Comparison of ENCODE assay signal across 8 mouse cellular contexts in the genomic region with DNA sequence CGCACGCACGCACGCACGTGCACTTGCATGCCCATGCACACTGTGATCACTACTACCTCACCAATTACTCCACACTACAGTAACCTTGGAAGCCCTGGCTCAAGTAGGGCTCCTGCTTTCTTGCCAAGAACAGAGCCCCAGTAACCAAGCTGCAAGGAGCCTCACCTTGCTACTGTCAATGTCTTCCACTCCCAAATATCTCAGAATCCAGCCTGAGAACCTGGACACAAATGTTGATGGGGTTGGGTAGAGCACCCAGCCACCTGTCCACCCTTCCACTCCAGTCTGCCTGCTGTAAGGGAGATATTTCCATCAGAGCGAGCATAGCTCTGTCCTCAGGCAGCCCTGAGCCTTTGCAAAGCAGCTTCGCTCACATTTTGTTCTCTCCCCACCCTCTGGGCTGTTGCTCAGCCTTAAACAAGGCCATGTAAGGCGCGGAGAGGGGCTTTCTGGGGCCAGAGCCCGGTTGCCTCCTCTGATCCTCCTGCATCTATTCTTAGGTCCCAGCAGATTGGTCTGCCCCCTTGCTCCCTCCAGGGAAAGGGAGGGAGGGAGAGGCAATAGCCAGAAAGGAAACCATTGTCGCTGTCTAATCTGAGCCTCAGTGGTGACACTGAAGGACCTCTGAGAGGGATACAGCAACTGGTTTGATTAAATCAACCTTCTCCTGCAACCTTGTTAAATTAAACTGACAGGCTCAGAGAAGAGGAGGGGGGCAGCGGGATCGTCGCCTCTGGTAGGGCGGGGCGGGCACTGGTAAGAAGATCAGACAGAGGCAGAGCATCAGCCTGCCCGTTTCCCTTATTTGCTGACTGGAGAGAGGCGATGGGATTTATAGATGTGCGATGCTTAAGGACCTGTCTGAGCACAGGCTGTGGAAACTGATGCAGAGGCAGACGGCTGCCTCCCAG. TPM values are rescaled to one million over a fixed set of nuclear protein-coding genes. Genes with fewer than 3 reads are reported as not detected.
A peak's percentile ranks its signal among the peaks of the same experiment; 100 is the strongest.
DNase-seq lines count a peak whose midpoint lies in the region; ATAC-seq and TF ChIP-seq lines count a peak whose summit lies in the region.

No protein-coding gene starts in this region.

- H3K27ac ChIP-seq in kidney, embryonic 14.5 days (ENCODE audit: low read depth, low read length), result no peak overlapping the region
- peak overlapping the region; percentile 78 for H3K27ac ChIP-seq in cerebellum, adult 2 months (ENCODE audit: insufficient read depth, low read length)
- peak overlapping the region; percentile 92 for H3K27ac ChIP-seq in heart, embryonic 10.5 days
- H3K27ac ChIP-seq in limb, embryonic 12.5 days, result no peak overlapping the region

- TF ChIP-seq POLR2A in cerebellum, adult 2 months (IDR thresholded peaks at IDR 0.05; ENCODE audit: borderline replicate concordance, insufficient read depth, low read length), result no peak

- peak; percentile 43; the same call in 1 of the 2 replicates for ATAC-seq in kidney, embryonic 14.5 days (ENCODE audit: low FRiP score, low TSS enrichment)
- ATAC-seq in limb, embryonic 12.5 days (ENCODE audit: insufficient number of reproducible peaks, insufficient read depth, low FRiP score, low TSS enrichment, low read depth), result no peak
- ATAC-seq in CD4-positive, CD25-positive, alpha-beta regulatory T cell, adult 4 months, result no peak
- ATAC-seq in granulocyte monocyte progenitor cell, adult 5-6 weeks (replicated peaks; ENCODE audit: poor library complexity, severe bottlenecking), result no peak

- no peak overlapping the region for H3K9ac ChIP-seq in kidney, embryonic 14.5 days (ENCODE audit: low read depth, low read length)
- no peak overlapping the region for H3K9ac ChIP-seq in limb, embryonic 12.5 days (replicated peaks)

- no peak for TF ChIP-seq CTCF in cerebellum, adult 2 months (IDR thresholded peaks at IDR 0.05; ENCODE audit: borderline replicate concordance, insufficient read depth, low read depth, low read length)

- H3K36me3 ChIP-seq in kidney, embryonic 14.5 days (ENCODE audit: control insufficient read depth, insufficient read depth, low read length), result no peaks in the 10 kb centered on the region
- H3K36me3 ChIP-seq in heart, embryonic 10.5 days, result no peaks in the 10 kb centered on the region
- no peaks in the 10 kb centered on the region for H3K36me3 ChIP-seq in limb, embryonic 12.5 days

- no peak for DNase-seq in kidney, postnatal 14 days
- peak; percentile 60 to 72 for DNase-seq in cerebellum, adult 2 months
- peak; percentile 87 for DNase-seq in heart, embryonic 10.5 days (ENCODE audit: low spot score)
- no peak for DNase-seq in ovary, postnatal 10 days (ENCODE audit: low spot score)

- no peak overlapping the region for H3K4me2 ChIP-seq in kidney, embryonic 14.5 days (replicated peaks; ENCODE audit: low read depth, low read length)
- H3K4me2 ChIP-seq in limb, embryonic 12.5 days, result peak overlapping the region; percentile 40

- WGBS in kidney, embryonic 14.5 days, result 27% methylated on average over 20 of the region's 20 CpGs
- WGBS in cerebellum, adult 2 months, result 13% methylated on average over 20 of the region's 20 CpGs
- 26% methylated on average over 20 of the region's 20 CpGs for WGBS in heart, embryonic 10.5 days
- WGBS in limb, embryonic 12.5 days, result 36% methylated on average over 20 of the region's 20 CpGs

- H3K27me3 ChIP-seq in kidney, embryonic 14.5 days (ENCODE audit: control insufficient read depth, insufficient read depth, low read length), result 0 out of 2 replicates have a peak, but pooled peaks cover 3% of the 10 kb centered on the region
- no peaks in the 10 kb centered on the region for H3K27me3 ChIP-seq in cerebellum, adult 2 months (ENCODE audit: control insufficient read depth, insufficient read depth, low read length)
- peaks cover 16% of the 10 kb centered on the region for H3K27me3 ChIP-seq in heart, embryonic 10.5 days (ENCODE audit: insufficient read depth, poor library complexity, severe bottlenecking)
- peaks cover 48% of the 10 kb centered on the region for H3K27me3 ChIP-seq in limb, embryonic 12.5 days

- no peak overlapping the region for H3K4me3 ChIP-seq in kidney, embryonic 14.5 days (ENCODE audit: low read length)
- no peak overlapping the region for H3K4me3 ChIP-seq in cerebellum, adult 2 months (replicated peaks; ENCODE audit: insufficient read depth, low read depth, low read length)
- H3K4me3 ChIP-seq in heart, embryonic 10.5 days, result peak overlapping the region; percentile 39
- H3K4me3 ChIP-seq in limb, embryonic 12.5 days (replicated peaks), result no peak overlapping the region

- H3K4me1 ChIP-seq in kidney, embryonic 14.5 days (ENCODE audit: control insufficient read depth, insufficient read depth, low read length), result peaks cover 10% of the 10 kb centered on the region
- peaks cover 38% of the 10 kb centered on the region for H3K4me1 ChIP-seq in cerebellum, adult 2 months (ENCODE audit: control insufficient read depth, insufficient read depth, low read length)
- H3K4me1 ChIP-seq in heart, embryonic 10.5 days, result peaks cover 69% of the 10 kb centered on the region
- H3K4me1 ChIP-seq in limb, embryonic 12.5 days (replicated peaks), result no peaks in the 10 kb centered on the region; the same call in 1 of the 2 replicates

- no peaks in the 10 kb centered on the region for H3K9me3 ChIP-seq in kidney, embryonic 14.5 days (ENCODE audit: control insufficient read depth, low read length)
- H3K9me3 ChIP-seq in heart, embryonic 10.5 days, result no peaks in the 10 kb centered on the region
- H3K9me3 ChIP-seq in limb, embryonic 12.5 days, result no peaks in the 10 kb centered on the region

RNA-seq across cellular contexts. Expression of a gene that starts 8.4 kb away (rescaled TPM):
- 28.6 and 40.3 TPM in 2 replicates for polyA plus RNA-seq in kidney, embryonic 14.5 days (2014; fragmentation: Nextera tagmentation; extraction: Ambion mirVana)
- polyA plus RNA-seq in cerebellum, adult 2 months (2012; rRNA removed), result 12.6 and 13.8 TPM in 2 replicates
- 30.5 and 37.2 TPM in 2 replicates for polyA plus RNA-seq in heart, embryonic 10.5 days (2016; fragmentation: Nextera tagmentation; extraction: Ambion mirVana)
- 47.4 and 47.5 TPM in 2 replicates for polyA plus RNA-seq in limb, embryonic 12.5 days (2016; fragmentation: Nextera tagmentation; extraction: Ambion mirVana)
- polyA plus RNA-seq in CD4-positive, CD25-positive, alpha-beta regulatory T cell, adult 4 months (2017; shearing (Covaris generic)), result 10 to 100 TPM; 10.2 to 12.1 TPM
- total RNA-seq in granulocyte monocyte progenitor cell, adult 5-6 weeks (2014; fragmentation: Nextera tagmentation), result 27.8 and 30.0 TPM in 2 replicates
- 50.3 and 58.6 TPM in 2 replicates for total RNA-seq in granulocyte monocyte progenitor cell, adult 5-6 weeks (2017)

RNA-seq across cellular contexts. Expression of a gene that starts 8.7 kb away (rescaled TPM):
- 0.46 and 0.57 TPM in 2 replicates for polyA plus RNA-seq in kidney, embryonic 14.5 days (2014; fragmentation: Nextera tagmentation; extraction: Ambion mirVana)
- polyA plus RNA-seq in cerebellum, adult 2 months (2012; rRNA removed), result 15.0 and 15.9 TPM in 2 replicates
- 1.5 and 2.4 TPM in 2 replicates for polyA plus RNA-seq in heart, embryonic 10.5 days (2016; fragmentation: Nextera tagmentation; extraction: Ambion mirVana)
- 1.6 and 1.8 TPM in 2 replicates for polyA plus RNA-seq in limb, embryonic 12.5 days (2016; fragmentation: Nextera tagmentation; extraction: Ambion mirVana)
- polyA plus RNA-seq in CD4-positive, CD25-positive, alpha-beta regulatory T cell, adult 4 months (2017; shearing (Covaris generic)), result 1 to 10 TPM; 1.9 to 2.5 TPM
- not detected in 2 replicates for total RNA-seq in granulocyte monocyte progenitor cell, adult 5-6 weeks (2014; fragmentation: Nextera tagmentation)
- total RNA-seq in granulocyte monocyte progenitor cell, adult 5-6 weeks (2017), result 0.26 TPM in 1 of 2 replicates, not detected in the other

Comparison
In these comparisons a context has a peak if more than half of its experiments do, and no peak if none do; other contexts are left out.
1. H3K27ac ChIP-seq: peak in cerebellum, adult 2 months (single experiment) and heart, embryonic 10.5 days (single experiment); none in kidney, embryonic 14.5 days (single experiment) and limb, embryonic 12.5 days (single experiment).
2. DNase-seq: peak in cerebellum, adult 2 months (2 of 2) and heart, embryonic 10.5 days (single experiment); none in kidney, postnatal 14 days (single experiment) and ovary, postnatal 10 days (single experiment).